Mouse (Mus musculus) CH12.LX (cell line): ENCODE results near the gene Sept4. TPM values are rescaled to one million over a fixed set of nuclear protein-coding genes. Genes with fewer than 3 reads are reported as not detected.

Experiments
- DNase-seq: peaks from one replicate; pipeline ENCODE4 v3.0.0-alpha.2; 2013; ENCODE audit errors: extremely low read depth
- H3K27ac ChIP-seq: 2 replicates; pipeline ENCODE4 v1.5.1; 2012; ENCODE audit warnings: low read depth, mild to moderate bottlenecking, control low read depth, moderate library complexity; ENCODE audit not compliant: insufficient read depth
- H3K27me3 ChIP-seq: replicated peaks from 2 replicates; pipeline ENCODE3; 2012; ENCODE audit warnings: inconsistent platforms
- H3K36me3 ChIP-seq, 2 experiments: replicated peaks in 1 of 2; 2 replicates each; pipeline versions ENCODE3 to v1.6.1; 2012; ENCODE audit warnings: inconsistent platforms in 1 of 2, low read length in 1 of 2, mild to moderate bottlenecking in 1 of 2, mixed read lengths in 1 of 2, moderate library complexity in 1 of 2; ENCODE audit not compliant: control insufficient read depth in 1 of 2, insufficient read depth in 1 of 2
- H3K4me1 ChIP-seq, 2 experiments: 2 replicates each; pipeline ENCODE4 v1.6.1; 2012; ENCODE audit warnings: inconsistent platforms in 1 of 2, moderate library complexity in 1 of 2; ENCODE audit not compliant: insufficient read depth in 2 of 2, control insufficient read depth in 1 of 2
- H3K4me2 ChIP-seq: 2 replicates; pipeline ENCODE4 v1.6.1; 2012; ENCODE audit warnings: low read depth, mild to moderate bottlenecking, control low read depth; ENCODE audit not compliant: poor library complexity, insufficient read depth, severe bottlenecking
- H3K4me3 ChIP-seq, 3 experiments: fragments of 150-350 bp in 1 of 3; sonication (generic) in 1 of 3; replicated peaks in 1 of 3; 2 replicates each; pipeline versions ENCODE3 to v1.5.1; 2011 to 2012; ENCODE audit warnings: low read depth in 2 of 3, low read length in 2 of 3, mild to moderate bottlenecking in 2 of 3, moderate library complexity in 2 of 3, control low read depth in 1 of 3, improper control_type of control experiment in 1 of 3, inconsistent platforms in 1 of 3, mixed read lengths in 1 of 3; ENCODE audit not compliant: poor library complexity in 1 of 3
- H3K79me2 ChIP-seq: replicated peaks from 2 replicates; pipeline ENCODE4 v1.6.1; 2012; ENCODE audit warnings: mild to moderate bottlenecking, moderate library complexity; ENCODE audit not compliant: control insufficient read depth, poor library complexity, insufficient read depth, severe bottlenecking; ENCODE audit errors: extremely low read depth
- H3K9ac ChIP-seq: 2 replicates; pipeline ENCODE4 v1.6.1; 2012; ENCODE audit warnings: low read depth, mild to moderate bottlenecking, control low read depth, moderate library complexity; ENCODE audit not compliant: insufficient read depth
- H3K9me3 ChIP-seq: replicated peaks from 2 replicates; pipeline ENCODE3; 2012; ENCODE audit warnings: low read length, inconsistent platforms, mixed read lengths
- BHLHE40 ChIP-seq: IDR thresholded peaks from 2 replicates; pipeline ENCODE4 v1.6.1; 2011; ENCODE audit warnings: mild to moderate bottlenecking, low read depth, low read length, improper control_type of control experiment
- CHD2 ChIP-seq: IDR thresholded peaks from 2 replicates; pipeline ENCODE4 v1.6.1; 2011; ENCODE audit warnings: low read length, improper control_type of control experiment
- E2F4 ChIP-seq: IDR thresholded peaks from 2 replicates; pipeline ENCODE4 v1.6.1; 2011; ENCODE audit warnings: low read depth, low read length, improper control_type of control experiment; ENCODE audit not compliant: insufficient replicate concordance
- ETS1 ChIP-seq: conservative IDR thresholded peaks from 2 replicates; pipeline ENCODE4 v1.6.1; 2012; ENCODE audit warnings: low read depth, mild to moderate bottlenecking, inconsistent platforms, low read length, improper control_type of control experiment, moderate library complexity
- GABPA ChIP-seq: IDR thresholded peaks from 2 replicates; pipeline ENCODE4 v1.6.1; 2012; ENCODE audit warnings: low read depth, low read length, improper control_type of control experiment, inconsistent platforms; ENCODE audit not compliant: insufficient replicate concordance
- HCFC1 ChIP-seq: IDR thresholded peaks from 2 replicates; pipeline ENCODE4 v1.6.1; 2012; ENCODE audit warnings: low read depth, mild to moderate bottlenecking, inconsistent platforms, low read length, improper control_type of control experiment
- IRF4 ChIP-seq: IDR thresholded peaks from 2 replicates; pipeline ENCODE4 v1.6.1; 2014; ENCODE audit warnings: low read depth, mild to moderate bottlenecking, inconsistent platforms, low read length, improper control_type of control experiment
- JUND ChIP-seq: conservative IDR thresholded peaks from 2 replicates; pipeline ENCODE4 v1.6.1; 2011; ENCODE audit warnings: low read depth, low read length, improper control_type of control experiment
- KAT2A ChIP-seq: IDR thresholded peaks from 2 replicates; pipeline ENCODE4 v1.6.1; 2012; ENCODE audit warnings: low read length, improper control_type of control experiment, inconsistent platforms; ENCODE audit not compliant: insufficient replicate concordance
- MAFK ChIP-seq: IDR thresholded peaks from 2 replicates; pipeline ENCODE4 v1.6.1; 2011; ENCODE audit warnings: low read length, improper control_type of control experiment; ENCODE audit not compliant: insufficient replicate concordance
- MAX ChIP-seq: IDR thresholded peaks from 2 replicates; pipeline ENCODE4 v1.6.1; 2011; ENCODE audit warnings: low read length, improper control_type of control experiment
- MAZ ChIP-seq: IDR thresholded peaks from 2 replicates; pipeline ENCODE4 v1.6.1; 2012; ENCODE audit warnings: low read depth, mild to moderate bottlenecking, inconsistent platforms, low read length, improper control_type of control experiment, moderate library complexity
- MEF2A ChIP-seq: IDR thresholded peaks from 2 replicates; pipeline ENCODE4 v1.6.1; 2014; ENCODE audit warnings: low read depth, mild to moderate bottlenecking, inconsistent platforms, low read length, improper control_type of control experiment, borderline replicate concordance
- MXI1 ChIP-seq: IDR thresholded peaks from 2 replicates; pipeline ENCODE4 v1.6.1; 2011; ENCODE audit warnings: mild to moderate bottlenecking, low read depth, low read length, improper control_type of control experiment
- MYC ChIP-seq: IDR thresholded peaks from 2 replicates; pipeline ENCODE4 v1.6.1; 2011; ENCODE audit warnings: low read depth, mild to moderate bottlenecking, improper control_type of control experiment, low read length
- NELFE ChIP-seq: IDR thresholded peaks from 2 replicates; pipeline ENCODE4 v1.6.1; 2011; ENCODE audit warnings: low read depth, low read length, improper control_type of control experiment
- NRF1 ChIP-seq: IDR thresholded peaks from 2 replicates; pipeline ENCODE4 v1.6.1; 2014; ENCODE audit warnings: low read depth, mild to moderate bottlenecking, inconsistent platforms, low read length, improper control_type of control experiment, moderate library complexity
- PAX5 ChIP-seq: IDR thresholded peaks from 2 replicates; pipeline ENCODE4 v1.6.1; 2012; ENCODE audit warnings: low read length, inconsistent platforms, mixed read lengths
- POLR2A ChIP-seq: IDR thresholded peaks from 2 replicates; pipeline ENCODE4 v1.6.1; 2011; ENCODE audit warnings: low read depth, mild to moderate bottlenecking, improper control_type of control experiment, low read length
- POLR2AphosphoS2 ChIP-seq: IDR thresholded peaks from 2 replicates; pipeline ENCODE4 v1.6.1; 2011; ENCODE audit warnings: low read depth, low read length, improper control_type of control experiment
- RAD21 ChIP-seq: IDR thresholded peaks from 2 replicates; pipeline ENCODE4 v1.6.1; 2011; ENCODE audit warnings: low read depth, mild to moderate bottlenecking, low read length, improper control_type of control experiment, moderate library complexity
- RCOR1 ChIP-seq: conservative IDR thresholded peaks from 2 replicates; pipeline ENCODE4 v1.6.1; 2012; ENCODE audit warnings: low read depth, mild to moderate bottlenecking, inconsistent platforms, low read length, improper control_type of control experiment
- SIN3A ChIP-seq: IDR thresholded peaks from 2 replicates; pipeline ENCODE4 v1.6.1; 2012; ENCODE audit warnings: low read length, improper control_type of control experiment, inconsistent platforms
- SMC3 ChIP-seq: IDR thresholded peaks from 2 replicates; pipeline ENCODE4 v1.6.1; 2011; ENCODE audit warnings: low read depth, low read length, improper control_type of control experiment
- TBP ChIP-seq: conservative IDR thresholded peaks from 2 replicates; pipeline ENCODE4 v1.6.1; 2011; ENCODE audit warnings: low read depth, low read length, improper control_type of control experiment
- TCF12 ChIP-seq: IDR thresholded peaks from 2 replicates; pipeline ENCODE4 v1.6.1; 2014; ENCODE audit warnings: low read depth, mild to moderate bottlenecking, inconsistent platforms, low read length, improper control_type of control experiment
- USF1 ChIP-seq: IDR thresholded peaks from 2 replicates; pipeline ENCODE4 v1.6.1; 2014; ENCODE audit warnings: low read depth, mild to moderate bottlenecking, inconsistent platforms, low read length, improper control_type of control experiment
- USF2 ChIP-seq: conservative IDR thresholded peaks from 2 replicates; pipeline ENCODE4 v1.6.1; 2011; ENCODE audit warnings: low read depth, low read length, improper control_type of control experiment
- ZC3H11A ChIP-seq: IDR thresholded peaks from 2 replicates; pipeline ENCODE4 v1.6.1; 2012; ENCODE audit warnings: low read depth, mild to moderate bottlenecking, inconsistent platforms, low read length, improper control_type of control experiment
- ZKSCAN1 ChIP-seq: IDR thresholded peaks from 2 replicates; pipeline ENCODE4 v1.6.1; 2012; ENCODE audit warnings: low read depth, inconsistent platforms, low read length, improper control_type of control experiment, borderline replicate concordance
- ZMIZ1 ChIP-seq: IDR thresholded peaks from 2 replicates; pipeline ENCODE4 v1.6.1; 2012; ENCODE audit warnings: low read depth, mild to moderate bottlenecking, inconsistent platforms, low read length, improper control_type of control experiment
- ZNF384 ChIP-seq: IDR thresholded peaks from 2 replicates; pipeline ENCODE4 v1.6.1; 2012; ENCODE audit warnings: low read depth, low read length, improper control_type of control experiment, inconsistent platforms
- dilution Hi-C: fragments of 300-500 bp; cut with MboI; formaldehyde crosslinking; loops from 2 replicates; pipeline ENCODE4 v1.14.3; 2020; ENCODE audit warnings: low sequenced_read_pairs; ENCODE audit not compliant: extremely low pct_unique_long_range_greater_than_20kb, extremely low pct_ligation_motif_present
- in situ Hi-C: fragments of 300-500 bp; cut with MboI; formaldehyde crosslinking; loops from 3 replicates; pipeline ENCODE4 v1.14.3; 2019; ENCODE audit warnings: low sequenced_read_pairs, low pct_ligation_motif_present, low pct_unique_long_range_greater_than_20kb, mixed read lengths
- polyA plus RNA-seq: library from polyadenylated mRNA; unstranded; fragments of >175 nt; gene quantifications from 2 replicates; pipeline ENCODE4 v1.2.1, GENCODE M21; 2012; ENCODE audit warnings: low read depth; ENCODE audit not compliant: insufficient read length
- total RNA-seq, 2 experiments: library from RNA; depleted of rRNA; stranded (reverse); fragments of 300-350 nt in 1 of 2; fragments of >200 nt in 1 of 2; gene quantifications; 2 replicates each; pipeline ENCODE4 v1.2.3; 2012 to 2014

Sept4 gene
- total and polyA plus RNA-seq, 3 experiments, result 0.32 to 1.7 (median 1.5) TPM

GRCm38 (mm10) chr11:87591526-87592353 lies 23.0 kb downstream of the Sept4 start, which contains the start of gene Mtmr4 (continued):
- TF ChIP-seq RAD21 (no peak), USF2 (no peak), ZNF384 (peak; percentile 82), JUND (no peak), HCFC1 (peak; percentile 90), TBP (peak; percentile 93), TCF12 (peak; percentile 90), RCOR1 (no peak), ZC3H11A (no peak), USF1 (no peak), SIN3A (peak; percentile 80), ETS1 (peak; percentile 55; the same call in 1 of the 2 replicates), CHD2 (peak; percentile 94), POLR2A (peak; percentile 95), BHLHE40 (peak; percentile 82), GABPA (no peak; the same call in 1 of the 2 replicates), MAFK (no peak), MYC (peak; percentile 86; the same call in 1 of the 2 replicates), MXI1 (peak; percentile 54; the same call in 1 of the 2 replicates)

- no peaks in the 10 kb centered on the region for H3K9me3 ChIP-seq
- peak overlapping the region; percentile 67 for H3K27ac ChIP-seq
- peaks cover 12% of the 10 kb centered on the region for H3K79me2 ChIP-seq
- H3K4me2 ChIP-seq, result peak overlapping the region; percentile 79
- H3K27me3 ChIP-seq, result no peaks in the 10 kb centered on the region
- peaks cover 5 to 12% of the 10 kb centered on the region in 2 experiments for H3K36me3 ChIP-seq
- dilution Hi-C loops, result no loop called here
- in situ Hi-C loops, result no loop called here
- DNase-seq, result no peak
- H3K4me1 ChIP-seq, result peaks cover 25 to 60% of the 10 kb centered on the region in 2 experiments
- H3K4me3 ChIP-seq, result peak overlapping the region; percentile 69 to 86 (median 76)
- peak overlapping the region; percentile 69 for H3K9ac ChIP-seq
- TF ChIP-seq POLR2A (peak; percentile 60), KAT2A (0 out of 2 replicates have a peak, but pooled peaks have one; percentile 22), CHD2 (no peak), SMC3 (0 out of 2 replicates have a peak, but pooled peaks have one; percentile 9), ZC3H11A (no peak), TBP (no peak), IRF4 (no peak), E2F4 (no peak), GABPA (no peak), NELFE (no peak; the same call in 1 of the 2 replicates), NRF1 (no peak), ZKSCAN1 (no peak), MAX (no peak), PAX5 (no peak), TCF12 (no peak; the same call in 1 of the 2 replicates), JUND (no peak), ZNF384 (no peak), MEF2A (no peak; the same call in 1 of the 2 replicates), MAFK (no peak), POLR2AphosphoS2 (no peak), RCOR1 (no peak), USF2 (no peak), RAD21 (no peak; the same call in 1 of the 2 replicates), USF1 (no peak), ZMIZ1 (no peak), SIN3A (peak; percentile 88), ETS1 (no peak), MAZ (peak; percentile 31; the same call in 1 of the 2 replicates)
Measured at GRCm38 (mm10) chr11:87592354-87592695, 23.6 kb downstream of the Sept4 start.
